Mouse (Mus musculus): ENCODE results near the gene Rbm15b. TPM values are rescaled to one million over a fixed set of nuclear protein-coding genes. Genes with fewer than 3 reads are reported as not detected.

Gene Rbm15b
- polyA plus RNA-seq, 2 experiments = 18.8 to 21.3 TPM

DNA sequence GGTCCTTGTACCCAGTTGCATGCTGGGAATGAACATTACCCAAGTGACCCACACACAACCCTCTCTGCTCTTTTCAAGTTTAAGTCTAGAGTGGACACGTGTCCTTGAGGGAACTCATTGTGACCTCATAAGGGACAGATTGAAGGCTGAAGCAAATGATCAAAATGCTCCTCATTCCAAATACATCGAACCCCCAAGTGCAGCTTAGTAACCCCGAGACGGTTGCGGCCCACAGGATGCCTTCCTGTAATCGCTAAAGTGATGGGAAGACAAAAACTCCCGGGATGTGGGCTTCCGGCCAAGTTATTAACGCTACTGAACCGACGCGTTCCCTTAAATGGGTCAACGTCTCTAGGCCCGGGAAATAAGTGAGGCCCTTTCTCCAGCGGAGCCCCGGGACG is 4.1 kb upstream of the Rbm15b start:
- H3K4me1 ChIP-seq (ENCODE audit: control insufficient read depth, insufficient read depth, low read length) = peaks cover 11% of the 10 kb centered on the region
- no peaks in the 10 kb centered on the region for H3K27me3 ChIP-seq (ENCODE audit: control insufficient read depth, insufficient read depth, low read length)
- H3K4me2 ChIP-seq (replicated peaks; ENCODE audit: low read depth, low read length, severe bottlenecking) = peak overlapping the region; percentile 69
- TF ChIP-seq POLR2A (IDR thresholded peaks at IDR 0.05; ENCODE audit: borderline replicate concordance, extremely low read depth, insufficient read depth, insufficient read length) = no peak
- H3K36me3 ChIP-seq (ENCODE audit: control insufficient read depth, insufficient read depth, low read length) = peaks cover 31% of the 10 kb centered on the region
- H3K9ac ChIP-seq (ENCODE audit: low read depth, low read length, severe bottlenecking) = peak overlapping the region; percentile 89
- peak overlapping the region; percentile 92 for H3K4me3 ChIP-seq (replicated peaks; ENCODE audit: low read length)
- ATAC-seq (ENCODE audit: low FRiP score, low read depth) (no peak), DNase-seq (ENCODE audit: low spot score) (no peak)
- no peaks in the 10 kb centered on the region for H3K9me3 ChIP-seq (ENCODE audit: control insufficient read depth, low read length)
- WGBS = under 1% methylated on average over 16 of the region's 17 CpGs
- H3K27ac ChIP-seq (replicated peaks; ENCODE audit: low read depth, low read length) = peak overlapping the region; percentile 76

DNA sequence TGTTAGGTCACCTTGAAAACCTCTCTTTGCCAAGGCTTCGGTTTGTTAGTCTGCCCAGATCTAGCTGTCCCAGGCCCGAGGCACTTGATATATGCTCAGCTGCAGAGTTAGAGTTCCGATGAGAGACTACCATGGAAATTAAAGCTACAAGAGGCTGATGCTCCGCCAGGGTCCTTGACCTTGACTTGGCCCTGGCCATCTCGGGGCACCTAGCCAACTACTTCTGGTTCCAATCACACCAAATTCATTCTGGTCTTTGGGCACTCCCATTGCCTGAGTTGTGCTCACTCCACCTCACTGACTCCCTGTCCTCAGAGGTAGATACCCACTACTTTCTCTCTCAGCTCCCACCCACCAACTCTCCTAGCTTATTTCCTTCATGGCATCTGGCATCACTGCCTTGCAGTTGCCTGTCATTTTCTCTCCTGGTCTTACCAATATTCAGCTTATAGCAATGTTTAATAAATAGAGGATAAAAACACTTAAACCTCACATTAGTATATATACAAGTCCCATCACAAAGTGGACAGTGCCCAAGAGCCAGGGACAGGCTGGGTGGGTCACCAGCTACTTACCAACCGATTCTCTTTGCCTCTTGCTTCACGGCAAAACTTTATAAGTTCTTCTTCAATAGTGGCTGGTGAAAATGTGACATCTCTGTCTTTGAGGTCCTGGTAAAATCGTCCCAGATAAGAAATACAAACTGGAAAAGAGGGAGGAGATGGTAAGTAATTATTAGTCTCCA is 3.4 kb upstream of the Rbm15b start:
- ATAC-seq (ENCODE audit: low FRiP score, low read depth) (no peak), DNase-seq (ENCODE audit: low spot score) (no peak)
- Histone ChIP-seq H3K4me2 (replicated peaks; ENCODE audit: low read depth, low read length, severe bottlenecking) (peak overlapping the region; percentile 69), H3K36me3 (ENCODE audit: control insufficient read depth, insufficient read depth, low read length) (peaks cover 31% of the 10 kb centered on the region), H3K9me3 (ENCODE audit: control insufficient read depth, low read length) (no peaks in the 10 kb centered on the region), H3K27ac (replicated peaks; ENCODE audit: low read depth, low read length) (no peak overlapping the region), H3K4me3 (replicated peaks; ENCODE audit: low read length) (peak overlapping the region; percentile 92), H3K9ac (ENCODE audit: low read depth, low read length, severe bottlenecking) (peak overlapping the region; percentile 89), H3K4me1 (ENCODE audit: control insufficient read depth, insufficient read depth, low read length) (peaks cover 11% of the 10 kb centered on the region), H3K27me3 (ENCODE audit: control insufficient read depth, insufficient read depth, low read length) (no peaks in the 10 kb centered on the region)
- TF ChIP-seq POLR2A (IDR thresholded peaks at IDR 0.05; ENCODE audit: borderline replicate concordance, extremely low read depth, insufficient read depth, insufficient read length) = no peak
- 68% methylated on average over 8 of the region's 8 CpGs for WGBS

DNA sequence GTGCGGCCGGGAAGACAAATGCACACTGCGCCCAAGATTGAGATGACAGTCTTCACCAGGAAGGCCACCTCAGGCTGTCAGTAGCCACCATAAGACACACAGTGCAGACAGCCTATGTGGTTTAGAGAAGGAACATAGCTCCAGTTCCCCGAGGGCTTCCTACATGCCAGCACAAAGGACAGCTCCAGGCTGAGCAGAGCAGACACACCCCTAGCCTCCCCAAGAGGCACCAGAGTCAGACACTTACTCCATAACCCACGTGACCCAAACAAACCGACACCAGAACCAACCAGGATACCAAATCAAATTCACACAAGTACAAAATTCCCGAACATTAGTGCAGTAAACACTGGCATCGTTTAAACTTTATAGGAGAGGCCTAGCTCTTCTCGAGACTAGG is 2.1 kb upstream of the Rbm15b start:
- H3K4me1 ChIP-seq (ENCODE audit: control insufficient read depth, insufficient read depth, low read length) = peaks cover 24% of the 10 kb centered on the region
- no peak for TF ChIP-seq POLR2A (IDR thresholded peaks at IDR 0.05; ENCODE audit: borderline replicate concordance, extremely low read depth, insufficient read depth, insufficient read length)

DNA sequence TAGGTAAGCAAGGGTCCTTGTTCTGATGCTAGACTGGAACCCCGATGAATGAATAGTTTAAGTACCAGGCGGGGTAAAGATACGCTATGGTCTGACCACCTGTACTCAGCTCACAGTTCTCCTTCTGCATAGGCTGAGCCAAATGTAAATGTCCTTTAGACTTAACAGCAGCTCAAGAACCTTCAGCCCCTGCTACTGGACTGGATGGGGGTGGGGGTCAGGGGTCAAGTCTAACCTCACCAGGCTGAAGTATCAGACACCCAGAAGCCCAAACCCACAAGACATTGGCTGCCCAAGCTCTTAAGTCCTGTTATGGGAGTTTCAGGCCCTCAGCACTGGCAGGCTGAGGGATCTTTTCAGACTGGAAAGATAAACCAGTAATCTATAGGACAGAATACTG is 1.1 kb upstream of the Rbm15b start:
- DNase-seq (ENCODE audit: low spot score) (no peak), ATAC-seq (ENCODE audit: low FRiP score, low read depth) (no peak)
- H3K27ac ChIP-seq (replicated peaks; ENCODE audit: low read depth, low read length) = no peak overlapping the region
- peaks cover 32% of the 10 kb centered on the region for H3K4me1 ChIP-seq (ENCODE audit: control insufficient read depth, insufficient read depth, low read length)
- H3K27me3 ChIP-seq (ENCODE audit: control insufficient read depth, insufficient read depth, low read length) = no peaks in the 10 kb centered on the region
- H3K4me3 ChIP-seq (replicated peaks; ENCODE audit: low read length) = no peak overlapping the region
- no peak for TF ChIP-seq POLR2A (IDR thresholded peaks at IDR 0.05; ENCODE audit: borderline replicate concordance, extremely low read depth, insufficient read depth, insufficient read length)
- H3K9me3 ChIP-seq (ENCODE audit: control insufficient read depth, low read length) = no peaks in the 10 kb centered on the region
- WGBS = 92% methylated on average over 3 of the region's 3 CpGs
- H3K4me2 ChIP-seq (replicated peaks; ENCODE audit: low read depth, low read length, severe bottlenecking) = no peak overlapping the region
- no peak overlapping the region for H3K9ac ChIP-seq (ENCODE audit: low read depth, low read length, severe bottlenecking)
- peaks cover 50% of the 10 kb centered on the region for H3K36me3 ChIP-seq (ENCODE audit: control insufficient read depth, insufficient read depth, low read length)

More for the DNA sequence above, 2.1 kb upstream of the Rbm15b start:
- DNase-seq (ENCODE audit: low spot score) = no peak
- no peak for ATAC-seq (ENCODE audit: low FRiP score, low read depth)
- H3K4me3 ChIP-seq (replicated peaks; ENCODE audit: low read length) = no peak overlapping the region
- 76% methylated on average over 9 of the region's 9 CpGs for WGBS
- H3K27me3 ChIP-seq (ENCODE audit: control insufficient read depth, insufficient read depth, low read length) = no peaks in the 10 kb centered on the region
- peaks cover 43% of the 10 kb centered on the region for H3K36me3 ChIP-seq (ENCODE audit: control insufficient read depth, insufficient read depth, low read length)
- H3K27ac ChIP-seq (replicated peaks; ENCODE audit: low read depth, low read length) = no peak overlapping the region
- H3K9me3 ChIP-seq (ENCODE audit: control insufficient read depth, low read length) = no peaks in the 10 kb centered on the region
- H3K4me2 ChIP-seq (replicated peaks; ENCODE audit: low read depth, low read length, severe bottlenecking) = no peak overlapping the region
- H3K9ac ChIP-seq (ENCODE audit: low read depth, low read length, severe bottlenecking) = no peak overlapping the region

DNA sequence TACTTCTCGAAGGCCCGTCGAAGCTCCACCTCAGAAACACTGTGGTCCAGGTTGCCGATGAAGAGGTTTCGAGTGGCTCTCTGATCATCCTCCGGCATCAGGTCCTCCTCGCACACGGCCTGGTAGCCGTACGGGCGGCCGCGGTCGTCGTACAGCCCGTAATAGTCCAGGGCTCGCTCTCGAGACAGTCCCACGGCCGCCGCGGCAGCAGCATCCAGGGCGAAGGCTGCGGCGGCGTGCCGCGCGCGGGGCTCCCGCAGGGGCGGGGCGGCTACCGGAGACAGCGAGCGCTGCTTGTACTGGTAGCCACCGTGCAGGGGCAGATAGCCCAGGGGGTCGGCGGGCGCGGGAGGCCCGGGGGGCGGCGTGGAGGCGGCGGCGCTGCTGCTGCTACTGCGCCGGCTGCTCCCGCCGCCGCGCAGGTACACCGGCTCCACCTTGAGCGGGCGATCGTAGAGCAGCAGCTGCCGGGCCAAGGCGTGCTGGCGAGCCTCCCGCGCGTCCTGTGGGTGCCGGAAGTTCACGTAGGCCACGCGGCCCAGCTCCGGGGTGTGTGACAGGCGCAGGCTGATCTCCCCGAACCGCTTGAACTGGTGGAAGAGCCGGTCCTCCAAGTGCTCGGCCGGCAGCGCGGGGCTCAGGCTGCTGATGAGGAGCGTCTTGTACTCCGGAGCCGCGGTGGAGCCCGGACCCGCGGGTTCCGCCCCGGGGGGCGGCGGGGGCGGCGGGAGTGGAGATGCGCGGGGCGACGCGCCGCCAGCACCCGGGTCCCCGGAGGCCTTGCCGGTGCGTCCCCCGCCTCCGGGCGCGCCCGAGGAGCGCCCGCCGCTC is 1.1 kb downstream of the Rbm15b start:
- Histone ChIP-seq H3K27ac (replicated peaks; ENCODE audit: low read depth, low read length) (peak overlapping the region; percentile 86), H3K36me3 (ENCODE audit: control insufficient read depth, insufficient read depth, low read length) (peaks cover 73% of the 10 kb centered on the region), H3K4me2 (replicated peaks; ENCODE audit: low read depth, low read length, severe bottlenecking) (peak overlapping the region; percentile 95), H3K9ac (ENCODE audit: low read depth, low read length, severe bottlenecking) (peak overlapping the region; percentile 98), H3K27me3 (ENCODE audit: control insufficient read depth, insufficient read depth, low read length) (no peaks in the 10 kb centered on the region), H3K4me1 (ENCODE audit: control insufficient read depth, insufficient read depth, low read length) (peaks cover 34% of the 10 kb centered on the region), H3K4me3 (replicated peaks; ENCODE audit: low read length) (peak overlapping the region; percentile 93), H3K9me3 (ENCODE audit: control insufficient read depth, low read length) (no peaks in the 10 kb centered on the region)
- ATAC-seq (ENCODE audit: low FRiP score, low read depth) (no peak), DNase-seq (ENCODE audit: low spot score) (no peak)
- TF ChIP-seq POLR2A (IDR thresholded peaks at IDR 0.05; ENCODE audit: borderline replicate concordance, extremely low read depth, insufficient read depth, insufficient read length) = no peak
- WGBS = under 1% methylated on average over 67 of the region's 107 CpGs

Data from limb, embryonic 14.5 days (tissue).